Mouse (Mus musculus): ENCODE measurements around the gene Mars.
A peak's percentile ranks its signal among the peaks of the same experiment; 100 is the strongest.
"Not testable (repeated sequence)": the region's sequence is repeated elsewhere in the genome, so short reads cannot be mapped to it uniquely, and the experiment has no call there.

Mars gene

GRCm38 (mm10) chr10:127336952-127337351 lies 25.4 kb upstream of the Mars start:
- DNase-seq = no peak

DNA sequence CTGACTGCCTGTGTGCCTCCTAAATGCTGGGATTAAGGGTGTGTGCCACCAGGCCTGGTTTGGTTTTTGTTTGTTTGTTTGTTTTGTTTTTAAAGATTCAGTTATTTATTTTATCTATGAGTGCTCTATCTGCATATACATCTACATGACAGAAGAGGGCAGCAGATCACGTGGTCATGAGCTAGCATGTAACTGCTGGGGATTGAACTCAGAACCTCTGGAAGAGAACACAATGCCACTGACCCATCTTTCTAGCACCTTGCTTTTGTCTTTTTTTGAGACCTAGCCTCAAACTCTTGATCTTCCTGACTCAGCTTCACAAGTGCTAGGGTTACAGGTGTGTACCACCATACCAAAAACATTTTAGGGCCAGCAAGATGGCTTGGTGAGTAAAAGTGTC lies 23.7 kb upstream of the Mars start:
- DNase-seq = no peak

DNA sequence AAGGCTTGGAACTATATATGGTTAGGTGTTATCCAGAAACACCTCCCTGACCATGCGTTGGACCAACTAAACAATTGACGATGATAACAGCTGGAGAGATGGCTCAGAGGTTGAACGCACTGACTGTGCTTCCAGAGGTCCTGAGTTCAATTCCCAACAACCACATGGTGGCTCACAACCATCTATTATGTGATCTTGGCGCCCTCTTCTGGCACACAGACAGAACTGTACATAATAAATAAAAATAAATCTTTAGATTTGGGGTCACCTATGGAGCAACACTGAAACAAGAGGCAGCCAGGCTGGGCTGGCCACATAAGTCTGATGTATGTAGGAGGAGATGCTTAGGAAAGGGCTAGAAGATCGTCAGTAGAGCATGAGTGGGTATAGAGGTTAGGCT lies 21.6 kb upstream of the Mars start:
- DNase-seq = no peak

DNA sequence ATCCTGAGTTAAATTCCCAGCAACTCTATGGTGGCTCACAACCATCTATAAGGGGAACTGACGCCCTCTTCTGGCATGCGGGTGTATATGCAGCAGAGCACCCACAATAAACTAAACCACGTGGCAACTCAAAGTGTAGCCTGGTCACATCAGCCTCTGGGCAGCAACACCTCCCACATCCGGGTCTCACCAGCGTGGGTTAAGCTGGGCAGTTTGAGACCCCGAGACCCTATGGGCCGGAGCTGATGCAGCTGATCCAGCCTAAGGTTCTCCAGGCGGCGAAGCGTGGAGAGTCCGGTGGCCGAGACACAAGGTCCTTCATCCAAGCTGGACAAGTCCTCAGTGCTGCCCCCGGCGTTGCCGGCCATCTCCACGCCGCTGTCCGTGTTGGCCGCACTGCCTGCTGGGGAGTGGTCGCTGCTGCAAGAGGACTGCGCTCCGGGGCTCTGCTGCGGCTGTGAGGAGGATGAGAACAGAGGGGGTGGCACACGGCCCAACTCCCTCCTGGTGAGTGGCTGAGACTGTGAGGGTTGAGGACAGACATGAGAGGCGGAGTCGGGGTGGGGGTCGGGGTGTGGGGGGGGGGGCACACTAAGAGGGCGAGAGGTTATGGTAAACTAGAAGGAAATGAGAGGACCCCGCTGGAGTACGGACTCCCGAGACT lies 20.8 kb upstream of the Mars start:
- no peak for DNase-seq

DNA sequence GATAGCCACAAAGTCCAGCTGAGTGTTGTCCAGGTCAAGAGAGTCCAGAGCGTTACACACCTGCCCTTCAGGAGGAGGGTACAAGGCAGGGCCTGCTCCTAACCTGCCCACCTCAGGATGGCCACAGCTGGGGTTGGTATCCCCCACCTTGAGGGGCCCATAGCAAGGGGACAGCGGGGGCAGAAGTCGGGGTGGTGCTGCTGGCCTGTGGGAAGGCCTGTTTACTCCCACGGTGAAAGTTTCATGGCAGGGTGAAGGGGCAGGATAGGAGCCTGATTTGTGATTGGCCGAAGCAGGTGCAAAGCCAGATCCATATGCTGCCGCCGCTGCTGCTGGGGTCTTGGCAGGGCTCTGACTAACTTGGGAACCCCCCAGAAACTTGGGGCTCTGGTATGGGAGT lies 18.6 kb upstream of the Mars start:
- DNase-seq = no peak

DNA sequence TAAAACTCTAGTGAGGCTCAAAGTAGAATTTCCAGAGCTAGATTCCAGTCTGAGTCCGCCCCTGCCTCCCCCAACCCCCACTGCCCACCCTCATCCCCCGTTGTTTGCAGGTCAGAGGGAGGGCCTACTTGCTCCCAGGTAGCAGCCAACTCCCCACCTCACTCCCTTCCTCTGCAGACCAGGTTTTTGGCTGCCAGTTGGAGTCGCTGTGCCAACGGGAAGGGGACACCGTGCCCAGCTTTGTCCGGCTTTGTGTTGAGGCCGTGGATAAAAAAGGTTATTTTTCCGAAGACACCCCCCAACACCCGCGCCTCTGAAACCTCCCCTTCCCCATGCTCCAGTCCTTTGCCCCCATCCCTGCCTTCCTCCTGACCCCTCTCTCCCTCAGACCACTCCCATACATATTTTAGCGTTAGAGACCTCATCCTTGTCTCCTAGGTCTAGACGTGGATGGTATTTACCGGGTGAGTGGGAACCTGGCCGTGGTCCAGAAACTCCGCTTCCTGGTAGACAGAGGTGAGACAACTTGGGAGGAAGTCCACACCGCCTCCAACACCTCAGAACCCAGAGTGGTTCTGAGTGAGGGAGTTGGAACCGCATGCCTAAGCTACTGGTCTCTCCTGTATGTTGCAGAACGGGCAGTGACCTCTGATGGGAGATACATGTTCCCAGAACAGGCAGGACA lies 16.0 kb upstream of the Mars start:
- no peak for DNase-seq

DNA sequence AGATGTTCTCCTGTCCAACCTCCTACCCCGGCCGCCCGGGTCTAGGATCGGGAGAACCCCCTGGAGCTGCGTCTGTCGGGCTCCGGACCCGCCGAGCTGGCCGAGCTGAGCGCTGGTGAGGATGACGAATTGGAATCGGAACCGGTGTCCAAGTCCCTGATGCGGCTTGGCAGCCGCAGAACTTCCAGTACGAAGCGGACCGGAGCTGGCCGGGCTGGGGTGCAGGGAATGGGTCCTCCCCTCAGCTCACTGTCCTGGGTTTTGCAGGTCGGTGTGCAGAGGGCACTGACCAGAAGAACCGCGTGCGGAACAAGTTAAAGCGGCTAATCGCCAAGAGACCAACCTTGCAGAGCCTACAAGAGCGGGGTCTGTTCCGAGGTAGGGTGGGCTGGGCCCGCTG lies 15.2 kb upstream of the Mars start:
- DNase-seq = peak in 1 of 2 experiments; percentile 41

DNA sequence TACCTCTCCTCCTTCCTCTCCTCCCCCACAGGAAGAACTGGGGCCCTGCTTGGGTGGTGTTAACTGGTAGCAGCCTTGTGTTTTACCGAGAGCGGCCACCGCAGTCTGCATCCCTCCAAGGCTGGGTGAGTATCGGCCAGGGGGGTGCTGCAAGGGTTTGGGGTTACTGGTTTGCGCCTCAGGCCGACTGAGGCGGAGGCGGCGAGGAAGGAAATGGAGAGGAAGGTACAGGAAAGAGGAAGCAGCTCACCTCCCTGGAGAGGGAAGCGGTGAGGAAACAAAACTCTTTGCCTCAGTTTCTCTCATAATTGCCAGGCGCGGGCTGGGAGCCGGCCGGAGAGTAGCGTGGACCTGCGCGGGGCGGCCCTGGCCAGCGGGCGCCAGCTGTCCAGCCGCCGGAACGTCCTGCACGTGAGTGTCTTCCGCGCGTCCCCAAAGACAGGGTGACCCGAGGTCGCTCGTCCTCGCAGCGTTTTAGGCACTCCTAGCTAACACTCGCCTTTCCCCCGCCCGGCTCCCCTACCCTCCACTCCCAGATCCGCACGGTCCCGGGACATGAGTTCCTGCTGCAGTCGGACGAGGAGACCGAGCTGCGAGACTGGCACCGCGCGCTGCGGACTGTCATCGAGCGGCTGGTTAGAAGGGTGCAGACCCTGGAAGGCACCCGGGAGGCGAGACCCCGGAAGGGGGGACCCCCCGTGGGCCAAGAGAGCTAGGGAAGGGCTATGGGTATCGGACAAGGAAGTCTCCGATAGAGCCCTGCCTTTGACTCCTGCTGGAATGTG lies 14.6 kb upstream of the Mars start:
- DNase-seq = peak in 1 of 2 experiments; percentile 25

DNA sequence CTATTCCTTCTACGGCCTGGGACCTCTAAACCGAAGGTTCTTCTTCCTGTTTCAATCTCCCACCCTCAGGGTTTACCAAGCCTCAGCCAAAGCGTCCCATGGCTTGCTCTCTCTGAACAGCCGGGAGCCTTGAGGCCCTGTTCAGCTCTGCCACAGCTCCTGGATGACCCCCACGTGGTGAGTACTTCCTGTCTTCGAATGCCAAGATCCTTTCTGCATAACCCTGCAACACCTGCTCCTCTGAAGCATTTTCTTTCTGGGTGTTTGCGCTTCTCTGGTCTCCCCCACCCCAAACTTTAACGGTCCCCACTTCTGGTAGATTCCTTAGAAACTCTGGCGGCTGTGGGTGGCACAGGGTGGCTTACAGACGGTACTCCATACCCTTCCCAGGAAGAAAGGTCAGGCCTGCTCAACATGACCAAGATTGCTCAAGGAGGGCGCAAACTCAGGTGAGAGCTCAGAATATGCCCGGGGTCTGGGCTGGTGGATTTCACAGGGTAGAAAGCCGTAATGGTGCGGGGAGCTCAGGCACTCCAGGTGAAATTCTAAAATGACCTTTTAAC lies 13.9 kb upstream of the Mars start:
- no peak for DNase-seq

DNA sequence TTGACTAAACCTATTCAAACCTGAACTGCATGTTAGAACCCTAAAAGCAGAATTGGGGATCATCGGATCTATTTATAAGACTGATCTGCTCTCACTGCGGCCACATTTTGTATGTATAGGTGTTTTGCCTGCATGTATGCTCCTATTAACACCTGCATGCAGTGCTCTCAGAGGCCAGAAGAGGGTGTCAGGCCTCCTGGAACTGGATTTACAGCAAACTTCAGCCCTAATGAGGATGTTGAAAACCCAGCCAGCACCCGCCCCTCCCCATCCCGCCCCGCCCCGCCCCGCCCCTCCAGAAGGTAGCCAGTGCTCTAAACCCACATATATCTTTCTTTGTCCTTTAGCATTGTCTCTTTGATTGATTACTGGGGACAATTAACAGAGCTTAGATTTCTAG lies 12.9 kb upstream of the Mars start:
- no peak for DNase-seq

GRCm38 (mm10) chr10:127323131-127323855 lies 11.7 kb upstream of the Mars start:
- no peak for DNase-seq

GRCm38 (mm10) chr10:127322669-127323068 lies 11.1 kb upstream of the Mars start:
- no peak for DNase-seq

DNA sequence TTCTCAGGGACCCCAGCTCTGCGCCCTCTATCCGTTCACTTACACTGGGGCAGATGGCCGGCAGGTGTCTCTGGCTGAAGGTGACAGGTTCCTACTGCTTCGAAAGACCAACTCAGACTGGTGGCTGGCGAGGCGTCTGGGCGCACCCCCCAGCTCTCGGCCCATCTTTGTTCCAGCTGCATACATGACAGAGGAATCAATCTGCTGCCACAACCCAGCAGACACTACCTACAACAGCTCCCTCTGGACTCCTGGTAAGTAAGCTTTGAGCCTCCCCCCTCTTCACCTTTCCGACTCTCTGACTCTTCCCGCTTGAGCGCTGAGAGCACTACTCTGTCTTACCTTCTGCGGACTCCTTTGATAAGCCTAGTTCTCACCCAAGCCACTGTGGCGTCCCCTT lies 10.6 kb upstream of the Mars start:
- no peak for DNase-seq

DNA sequence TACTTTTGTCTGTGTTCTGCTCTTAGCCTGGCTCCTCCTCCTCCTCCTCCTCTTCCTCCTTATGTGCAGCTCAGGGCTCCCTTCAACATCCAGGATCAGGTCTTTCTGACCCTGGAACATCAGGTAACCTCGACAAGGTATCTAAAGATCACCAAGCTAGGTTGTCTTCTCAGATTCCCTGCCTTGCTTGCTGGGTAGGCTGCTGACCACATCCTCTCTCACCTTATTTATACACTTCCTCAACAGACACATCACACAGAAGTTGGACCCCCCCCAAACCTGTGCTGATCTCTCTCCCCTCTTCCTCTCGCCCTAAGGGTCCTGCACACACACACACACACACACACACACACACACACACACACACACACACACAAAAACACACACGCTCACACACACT lies 10.0 kb upstream of the Mars start, which contains the start of gene Arhgap9:
Gene Arhgap9, plus strand, starts transcription at position 344 of the 400 bp plus-strand sequence.
- no peak for DNase-seq

DNA sequence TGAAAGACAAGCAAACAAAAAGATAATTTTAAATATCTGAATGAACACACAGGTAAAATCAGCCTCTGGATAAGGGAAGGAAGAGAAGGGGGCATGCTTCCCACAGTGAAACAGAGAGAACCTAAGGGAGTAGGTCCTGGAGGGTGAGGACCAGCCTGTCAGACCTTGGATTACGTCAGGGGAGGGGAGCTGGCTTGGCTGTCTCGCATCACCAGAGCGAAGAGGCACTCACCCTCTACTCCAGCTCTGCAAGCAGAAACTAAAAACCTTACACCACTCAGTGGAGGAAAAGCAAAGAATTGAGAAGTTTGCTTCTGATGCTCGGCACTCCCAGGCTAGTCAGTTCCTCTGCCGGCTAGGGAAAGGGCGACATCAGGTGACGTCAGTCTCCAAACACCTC lies 8.4 kb upstream of the Mars start:
- no peak for DNase-seq

- DNase-seq = no peak
Observed at GRCm38 (mm10) chr10:127318009-127318408, 6.4 kb upstream of the Mars start.

- no peak for DNase-seq
Observed at GRCm38 (mm10) chr10:127317277-127317676, 5.7 kb upstream of the Mars start.

DNA sequence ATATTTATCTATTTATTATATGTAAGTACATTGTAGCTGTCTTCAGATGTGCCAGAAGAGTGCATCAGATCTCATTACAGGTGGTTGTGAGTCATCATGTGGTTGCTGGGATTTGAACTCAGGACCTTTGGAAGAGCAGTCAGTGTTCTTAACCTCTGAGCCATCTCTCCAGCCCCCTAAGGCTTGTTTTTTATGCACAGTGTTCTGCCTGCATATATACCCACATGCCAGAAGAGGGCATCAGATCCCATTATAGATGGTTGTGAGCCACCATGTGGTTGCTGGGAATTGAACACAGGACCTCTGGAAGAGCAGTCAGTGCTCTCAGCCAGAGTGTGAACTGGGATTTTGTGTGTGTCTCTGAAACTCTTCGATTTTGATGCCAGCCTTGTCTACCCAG lies 3.4 kb upstream of the Mars start:
- not testable (repeated sequence) for DNase-seq

DNA sequence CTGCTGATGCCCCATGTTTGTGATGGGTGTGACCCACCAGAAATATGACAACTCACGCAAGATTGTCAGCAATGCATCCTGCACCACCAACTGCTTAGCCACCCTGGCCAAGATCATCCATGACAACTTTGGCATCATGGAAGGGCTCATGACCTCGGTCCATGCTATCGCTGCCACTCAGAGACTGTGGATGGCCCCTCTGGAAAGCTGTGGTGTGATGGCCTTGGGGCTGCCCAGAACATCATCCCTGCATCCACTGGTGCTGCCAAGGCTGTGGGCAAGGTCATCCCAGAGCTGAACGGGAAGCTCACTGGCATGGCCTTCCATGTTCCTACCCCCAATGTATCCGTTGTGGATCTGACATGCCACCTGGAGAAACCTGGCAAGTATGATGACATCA lies 1.9 kb upstream of the Mars start:
- DNase-seq = not testable (repeated sequence)

GRCm38 (mm10) chr10:127312858-127313257 lies 1.3 kb upstream of the Mars start:
- no peak for DNase-seq

- DNase-seq = peak; percentile 84 to 87
Observed at GRCm38 (mm10) chr10:127312356-127312676, 730 bp upstream of the Mars start.

DNA sequence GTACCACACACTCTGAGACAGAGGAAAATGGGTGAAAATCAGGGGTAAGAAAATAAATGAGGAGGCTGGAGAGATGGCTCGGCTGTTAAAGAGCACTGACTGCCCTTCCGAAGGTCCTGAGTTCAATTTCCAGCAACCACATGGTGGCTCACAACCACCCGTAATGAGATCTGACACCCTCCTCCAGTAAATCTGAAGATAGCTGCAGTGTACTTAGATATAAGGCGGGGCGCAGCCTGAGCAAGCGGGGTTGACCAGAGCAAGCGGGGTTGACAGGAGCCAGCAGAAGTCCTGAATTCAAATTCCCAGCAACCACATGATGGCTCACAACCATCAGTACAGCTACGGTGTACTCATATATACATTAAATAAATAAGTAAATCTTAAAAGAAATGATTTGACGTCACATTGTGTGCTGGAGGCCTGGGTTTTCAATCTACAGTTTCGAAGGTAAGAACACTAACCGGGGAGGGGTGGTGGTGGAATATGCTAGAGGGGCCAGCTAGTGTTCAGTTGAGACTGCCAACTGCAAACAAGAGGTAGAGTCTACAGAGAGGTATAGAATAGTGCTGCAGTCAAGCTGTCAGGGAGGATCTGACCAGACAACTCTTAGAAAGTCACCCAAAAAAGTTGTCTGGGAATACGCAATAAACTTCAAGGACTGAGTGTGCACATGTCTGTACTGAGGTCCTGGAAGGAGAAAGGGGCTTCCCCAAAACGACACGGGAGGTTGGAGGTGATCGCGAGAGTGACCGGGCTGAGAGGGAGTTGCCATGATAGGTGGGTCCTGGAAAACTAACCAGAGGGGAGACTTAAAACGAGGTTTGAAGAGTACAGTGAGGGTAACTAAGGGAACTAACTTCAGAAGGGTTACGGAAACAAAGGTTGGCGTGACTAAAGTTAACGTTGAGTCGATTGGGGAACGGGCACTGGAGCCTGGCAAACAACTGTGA lies 787 bp downstream of the Mars start:
- no peak for DNase-seq
